ENCODE assay signal across 7 mouse cellular contexts in the genomic region with DNA sequence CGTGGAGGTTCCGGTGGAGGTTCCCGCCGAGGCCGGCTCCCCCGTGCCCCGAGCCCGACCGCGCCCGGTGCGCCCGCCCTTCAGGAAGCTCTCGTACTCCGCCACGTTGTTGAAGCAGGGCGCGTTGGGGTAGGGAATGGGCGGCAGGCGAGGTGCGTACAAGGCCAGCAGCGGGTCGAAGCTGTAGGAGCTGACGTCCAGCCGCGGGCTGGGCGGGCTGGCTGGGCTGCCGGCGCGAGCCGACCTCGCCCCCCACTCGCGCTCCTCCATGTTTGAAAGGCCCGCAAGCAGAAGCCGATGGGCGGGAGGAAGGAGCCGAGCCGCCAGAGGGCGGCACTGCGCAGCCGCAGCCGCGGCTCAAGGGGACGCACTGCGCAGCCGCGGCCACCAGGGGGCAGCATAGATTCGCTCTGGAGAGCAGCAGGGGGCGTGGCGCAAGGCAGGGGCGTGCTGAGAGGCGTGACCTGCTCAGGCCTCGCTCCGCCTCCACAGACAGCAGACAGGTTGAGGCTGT. TPM values are rescaled to one million over a fixed set of nuclear protein-coding genes. Genes with fewer than 3 reads are reported as not detected.
DNase-seq lines count a peak whose midpoint lies in the region; ATAC-seq lines count a peak whose summit lies in the region.

Gene Lsm11 (minus strand): TSS at position 293 of the 514 bp plus-strand sequence.

- peaks cover 27% of the 10 kb centered on the region for H3K36me3 ChIP-seq in limb, embryonic 10.5 days
- peaks cover 14% of the 10 kb centered on the region for H3K36me3 ChIP-seq in midbrain, embryonic 13.5 days

- under 1% methylated on average over 55 of the region's 55 CpGs for WGBS in limb, embryonic 10.5 days
- WGBS in midbrain, embryonic 13.5 days, result under 1% methylated on average over 53 of the region's 55 CpGs

- DNase-seq in adrenal gland, adult 8-10 months, result peak; percentile 92
- peak; percentile 96 for DNase-seq in embryo, embryonic 9.5 days (ENCODE audit: extremely low spot score)
- peak; percentile 94 for DNase-seq in kidney, adult 11 months
- DNase-seq in limb, embryonic 10.5 days (ENCODE audit: low spot score), result peak; percentile 100
- DNase-seq in spleen, adult 12 weeks (ENCODE audit: low spot score), result peak; percentile 99

- ATAC-seq in granulocyte monocyte progenitor cell, adult 5-6 weeks (replicated peaks; ENCODE audit: poor library complexity, severe bottlenecking), result peak; percentile 94
- ATAC-seq in midbrain, embryonic 13.5 days, result peak; percentile 91

- peak within 1 kb of the TSS; percentile 82 for H3K4me3 ChIP-seq in limb, embryonic 10.5 days
- H3K4me3 ChIP-seq in midbrain, embryonic 13.5 days (replicated peaks), result peak within 1 kb of the TSS; percentile 90

- H3K27me3 ChIP-seq in limb, embryonic 10.5 days (ENCODE audit: low read depth, poor library complexity, severe bottlenecking), result no peaks in the 10 kb centered on the region
- H3K27me3 ChIP-seq in midbrain, embryonic 13.5 days, result no peaks in the 10 kb centered on the region

- peaks cover 16% of the 10 kb centered on the region for H3K4me1 ChIP-seq in limb, embryonic 10.5 days
- H3K4me1 ChIP-seq in midbrain, embryonic 13.5 days (replicated peaks), result peaks cover 29% of the 10 kb centered on the region

- peak within 1 kb of the TSS; percentile 89 for H3K9ac ChIP-seq in midbrain, embryonic 13.5 days (replicated peaks)

- H3K9me3 ChIP-seq in limb, embryonic 10.5 days (replicated peaks), result no peaks in the 10 kb centered on the region
- no peaks in the 10 kb centered on the region for H3K9me3 ChIP-seq in midbrain, embryonic 13.5 days

- peak within 1 kb of the TSS; percentile 93 for H3K27ac ChIP-seq in limb, embryonic 10.5 days
- H3K27ac ChIP-seq in midbrain, embryonic 13.5 days, result peak within 1 kb of the TSS; percentile 82

- peak within 1 kb of the TSS; percentile 82 for H3K4me2 ChIP-seq in midbrain, embryonic 13.5 days (replicated peaks)

RNA-seq across cellular contexts. Expression of gene Lsm11, which starts in this region (rescaled TPM):
- total RNA-seq in adrenal gland, adult 8-10 months (2022), result 10 to 100 TPM in 2 of 4 experiments, 1 to 10 TPM in 2; 8.9 to 13.9 (median 10.1) TPM
- 4.3 and 5.0 TPM in 2 replicates for total RNA-seq in granulocyte monocyte progenitor cell, adult 5-6 weeks (2014; fragmentation: Nextera tagmentation)
- 2.7 and 7.3 TPM in 2 replicates for total RNA-seq in granulocyte monocyte progenitor cell, adult 5-6 weeks (2017)
- polyA plus RNA-seq in limb, embryonic 10.5 days (2016; fragmentation: Nextera tagmentation; extraction: Ambion mirVana), result 6.3 and 6.9 TPM in 2 replicates
- polyA plus RNA-seq in midbrain, embryonic 13.5 days (2015; fragmentation: Nextera tagmentation; extraction: Ambion mirVana), result 15.7 and 16.9 TPM in 2 replicates

Comparison
In these comparisons a context has a peak if more than half of its experiments do, and no peak if none do; other contexts are left out.
1. Peak in every context shown above with its lines: DNase-seq, ATAC-seq, H3K4me3 ChIP-seq and H3K27ac ChIP-seq.